Mouse (Mus musculus): ENCODE measurements at regions not wholly inside any gene's neighbourhood (a gene's known extent, or its start where the extent isn't known, plus 50 kb on each side); places are given as distances from the start of the nearest gene placed in this dataset.

DNA sequence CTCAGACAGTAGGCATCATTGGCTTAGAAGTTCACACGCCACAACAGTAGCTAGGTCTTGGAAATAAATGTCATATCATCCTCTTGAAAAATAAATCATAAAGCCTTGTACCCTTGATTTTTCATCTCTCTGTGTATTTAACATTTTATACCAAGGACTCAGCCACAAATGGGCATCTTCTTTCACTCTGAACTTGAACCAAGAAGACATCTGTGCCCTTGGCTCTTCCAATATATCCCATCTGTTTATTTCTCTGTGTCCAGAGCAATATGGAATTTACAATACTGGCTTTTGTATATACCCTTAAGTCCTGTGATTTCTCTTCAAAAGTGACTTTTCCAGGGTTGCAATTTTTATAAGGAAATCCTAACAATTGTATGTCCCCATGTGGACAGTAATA is 222.7 kb downstream of the Tox3 start:
- H3K4me3 ChIP-seq (ENCODE audit: low read depth, low read length), result no peak overlapping the region
- no peak overlapping the region for H3K27ac ChIP-seq (replicated peaks; ENCODE audit: low read depth, low read length)
- H3K27me3 ChIP-seq (ENCODE audit: control insufficient read depth, insufficient read depth, low read length), result no peaks in the 10 kb centered on the region
- no peaks in the 10 kb centered on the region for H3K36me3 ChIP-seq (ENCODE audit: control insufficient read depth, insufficient read depth, low read length)
- no peaks in the 10 kb centered on the region for H3K4me1 ChIP-seq (ENCODE audit: control insufficient read depth, insufficient read depth, low read length)
- no peak overlapping the region for H3K4me2 ChIP-seq (ENCODE audit: low read depth, severe bottlenecking)
- 94% methylated on average over 1 of the region's 1 CpGs for WGBS
- no peak overlapping the region for H3K9ac ChIP-seq (ENCODE audit: low read length)
- DNase-seq (ENCODE audit: low spot score), result no peak
- no peak for ATAC-seq (ENCODE audit: insufficient number of reproducible peaks, low FRiP score, low TSS enrichment, low read depth)
- no peaks in the 10 kb centered on the region for H3K9me3 ChIP-seq (ENCODE audit: control insufficient read depth, low read length)

DNA sequence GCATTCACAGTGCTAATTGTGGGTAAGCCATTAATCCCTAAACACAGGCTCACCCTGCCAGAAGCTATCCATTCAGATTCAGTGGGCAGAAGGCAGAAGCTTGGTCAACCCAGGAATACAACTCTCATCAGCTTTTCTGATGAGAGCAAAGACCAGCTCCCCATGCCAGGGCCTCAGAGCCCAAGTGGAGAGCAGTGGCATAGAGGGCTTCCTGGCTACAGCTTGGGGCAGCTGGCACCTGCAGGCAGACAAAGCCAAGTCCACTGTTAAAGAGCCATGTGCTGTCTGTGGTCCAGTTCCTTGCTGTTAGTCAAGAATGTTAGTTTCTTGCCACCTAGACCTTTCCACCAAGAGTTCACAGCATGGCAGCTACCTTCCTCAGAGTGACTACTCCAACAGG is 225.0 kb downstream of the Tox3 start:
- Histone ChIP-seq H3K4me2 (ENCODE audit: low read depth, severe bottlenecking) (no peak overlapping the region), H3K4me1 (ENCODE audit: control insufficient read depth, insufficient read depth, low read length) (no peaks in the 10 kb centered on the region), H3K9ac (ENCODE audit: low read length) (no peak overlapping the region), H3K9me3 (ENCODE audit: control insufficient read depth, low read length) (no peaks in the 10 kb centered on the region), H3K36me3 (ENCODE audit: control insufficient read depth, insufficient read depth, low read length) (no peaks in the 10 kb centered on the region), H3K27me3 (ENCODE audit: control insufficient read depth, insufficient read depth, low read length) (no peaks in the 10 kb centered on the region), H3K27ac (replicated peaks; ENCODE audit: low read depth, low read length) (no peak overlapping the region), H3K4me3 (ENCODE audit: low read depth, low read length) (no peak overlapping the region)
- no peak for DNase-seq (ENCODE audit: low spot score)
- ATAC-seq (ENCODE audit: insufficient number of reproducible peaks, low FRiP score, low TSS enrichment, low read depth), result no peak

DNA sequence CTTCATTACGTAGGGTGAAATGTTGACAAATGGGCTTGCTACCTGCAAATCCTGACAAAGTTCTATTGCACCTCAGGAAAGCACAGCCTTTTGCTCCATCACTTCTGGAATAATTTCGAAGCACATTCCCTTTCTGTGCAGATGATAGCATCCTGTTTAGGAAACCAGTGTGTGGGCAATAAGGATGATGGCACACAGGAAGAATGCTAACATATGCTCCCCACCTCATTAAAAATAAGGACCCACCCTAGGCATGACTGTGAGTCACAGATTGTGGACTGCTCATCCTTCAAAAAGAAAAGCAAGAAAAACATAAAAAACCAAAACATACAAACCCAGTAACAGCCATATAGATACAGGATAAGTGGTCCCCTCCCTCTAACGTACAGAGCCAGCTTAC is 226.2 kb downstream of the Tox3 start:
- 80% methylated on average over 3 of the region's 3 CpGs for WGBS
- DNase-seq (ENCODE audit: low spot score) (no peak), ATAC-seq (ENCODE audit: insufficient number of reproducible peaks, low FRiP score, low TSS enrichment, low read depth) (no peak)

DNA sequence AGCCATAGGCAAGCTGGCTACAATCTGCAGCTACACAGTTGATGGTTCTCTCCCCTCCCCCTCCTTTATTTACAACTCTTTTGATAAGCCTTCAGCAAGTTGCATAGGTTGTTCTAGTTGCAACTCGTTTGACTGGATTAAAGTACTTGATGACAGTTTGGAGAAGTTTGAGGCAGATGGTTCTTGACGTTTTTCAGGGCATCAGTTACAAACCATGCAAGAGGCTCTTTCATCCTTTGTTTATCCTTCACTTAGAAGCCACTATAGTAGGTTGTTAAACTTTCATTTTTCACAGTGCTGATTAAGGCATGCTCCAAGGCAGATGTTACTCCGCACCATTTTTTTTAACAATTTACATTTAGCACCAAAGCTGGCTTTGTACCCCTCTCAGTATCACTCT is 227.1 kb downstream of the Tox3 start:
- Histone ChIP-seq H3K27ac (replicated peaks; ENCODE audit: low read depth, low read length) (no peak overlapping the region), H3K4me3 (ENCODE audit: low read depth, low read length) (no peak overlapping the region), H3K27me3 (ENCODE audit: control insufficient read depth, insufficient read depth, low read length) (no peaks in the 10 kb centered on the region), H3K36me3 (ENCODE audit: control insufficient read depth, insufficient read depth, low read length) (no peaks in the 10 kb centered on the region), H3K9me3 (ENCODE audit: control insufficient read depth, low read length) (no peaks in the 10 kb centered on the region), H3K9ac (ENCODE audit: low read length) (no peak overlapping the region), H3K4me1 (ENCODE audit: control insufficient read depth, insufficient read depth, low read length) (no peaks in the 10 kb centered on the region), H3K4me2 (ENCODE audit: low read depth, severe bottlenecking) (no peak overlapping the region)
- ATAC-seq (ENCODE audit: insufficient number of reproducible peaks, low FRiP score, low TSS enrichment, low read depth), result no peak
- 21% methylated on average over 3 of the region's 3 CpGs for WGBS
- no peak for DNase-seq (ENCODE audit: low spot score)

More for the DNA sequence above, 226.2 kb downstream of the Tox3 start:
- no peak overlapping the region for H3K4me3 ChIP-seq (ENCODE audit: low read depth, low read length)
- no peaks in the 10 kb centered on the region for H3K4me1 ChIP-seq (ENCODE audit: control insufficient read depth, insufficient read depth, low read length)
- no peaks in the 10 kb centered on the region for H3K9me3 ChIP-seq (ENCODE audit: control insufficient read depth, low read length)
- no peak overlapping the region for H3K4me2 ChIP-seq (ENCODE audit: low read depth, severe bottlenecking)
- no peak overlapping the region for H3K9ac ChIP-seq (ENCODE audit: low read length)
- no peaks in the 10 kb centered on the region for H3K27me3 ChIP-seq (ENCODE audit: control insufficient read depth, insufficient read depth, low read length)
- no peak overlapping the region for H3K27ac ChIP-seq (replicated peaks; ENCODE audit: low read depth, low read length)
- no peaks in the 10 kb centered on the region for H3K36me3 ChIP-seq (ENCODE audit: control insufficient read depth, insufficient read depth, low read length)

DNA sequence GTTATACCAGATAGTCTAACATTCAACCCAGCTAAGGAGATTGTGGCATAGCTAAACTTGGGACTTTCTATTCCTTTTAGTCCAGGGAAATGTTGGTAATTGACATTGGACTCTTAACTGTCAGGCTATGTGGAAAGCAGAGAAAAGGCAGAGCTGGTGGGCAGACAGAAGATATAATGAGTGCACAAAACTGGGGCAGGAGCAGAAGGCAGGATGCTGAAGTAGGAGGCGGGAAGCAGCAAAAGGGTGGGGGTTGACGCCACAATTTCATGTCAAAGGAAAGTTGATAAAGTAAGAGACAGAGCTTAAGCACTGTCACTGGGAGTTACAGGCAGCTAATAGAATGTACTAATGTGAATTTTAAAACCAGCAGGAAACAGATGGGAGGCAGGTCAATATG is 232.7 kb downstream of the Tox3 start:
- WGBS, result 88% methylated on average over 2 of the region's 2 CpGs
- Histone ChIP-seq H3K36me3 (ENCODE audit: control insufficient read depth, insufficient read depth, low read length) (no peaks in the 10 kb centered on the region), H3K27me3 (ENCODE audit: control insufficient read depth, insufficient read depth, low read length) (no peaks in the 10 kb centered on the region), H3K9me3 (ENCODE audit: control insufficient read depth, low read length) (no peaks in the 10 kb centered on the region), H3K4me2 (ENCODE audit: low read depth, severe bottlenecking) (no peak overlapping the region), H3K4me1 (ENCODE audit: control insufficient read depth, insufficient read depth, low read length) (no peaks in the 10 kb centered on the region), H3K27ac (replicated peaks; ENCODE audit: low read depth, low read length) (no peak overlapping the region), H3K4me3 (ENCODE audit: low read depth, low read length) (no peak overlapping the region), H3K9ac (ENCODE audit: low read length) (no peak overlapping the region)
- DNase-seq (ENCODE audit: low spot score) (no peak), ATAC-seq (ENCODE audit: insufficient number of reproducible peaks, low FRiP score, low TSS enrichment, low read depth) (no peak)

DNA sequence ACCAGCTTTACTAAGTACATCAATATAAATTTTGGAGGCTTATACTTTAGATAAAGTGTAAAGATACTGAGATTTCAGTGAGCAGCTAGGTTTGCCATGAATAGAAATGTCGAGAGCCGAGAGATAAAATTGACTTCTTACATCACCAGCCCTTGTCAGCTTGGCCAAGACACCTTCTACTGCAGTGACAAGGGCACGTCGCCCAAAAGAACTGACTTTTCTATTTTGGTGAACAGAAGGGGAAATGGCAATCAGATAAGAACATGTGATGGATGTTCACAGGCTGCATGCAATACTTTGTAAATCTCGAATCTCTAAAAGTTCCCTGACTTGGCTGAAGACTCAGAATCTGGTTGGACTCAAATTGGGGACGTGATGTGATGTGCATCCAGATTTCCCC is 247.6 kb downstream of the Tox3 start:
- 83% methylated on average over 6 of the region's 6 CpGs for WGBS

DNA sequence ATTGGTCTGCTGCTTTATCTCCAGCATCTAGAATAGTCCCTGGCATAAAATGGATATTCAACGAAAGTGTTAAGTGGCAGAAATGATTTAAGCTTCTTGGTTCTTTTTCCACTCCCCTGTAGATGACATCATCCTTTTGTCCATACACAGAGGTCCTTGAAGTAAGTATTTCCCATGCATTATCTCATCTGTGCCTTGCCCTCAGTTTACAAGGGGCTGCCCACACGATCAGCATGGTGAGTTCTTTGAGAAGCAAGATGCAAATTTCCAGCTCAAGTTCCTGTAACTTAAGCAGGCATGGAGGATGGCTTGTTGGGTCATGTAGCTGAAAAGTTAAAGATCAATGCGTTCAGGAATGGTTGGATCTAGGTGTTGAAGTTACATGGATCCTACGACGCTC is 265.5 kb downstream of the Tox3 start:
- Histone ChIP-seq H3K4me1 (ENCODE audit: control insufficient read depth, insufficient read depth, low read length) (no peaks in the 10 kb centered on the region), H3K4me2 (ENCODE audit: low read depth, severe bottlenecking) (no peak overlapping the region), H3K9ac (ENCODE audit: low read length) (no peak overlapping the region), H3K36me3 (ENCODE audit: control insufficient read depth, insufficient read depth, low read length) (no peaks in the 10 kb centered on the region), H3K27me3 (ENCODE audit: control insufficient read depth, insufficient read depth, low read length) (no peaks in the 10 kb centered on the region), H3K4me3 (ENCODE audit: low read depth, low read length) (no peak overlapping the region), H3K27ac (replicated peaks; ENCODE audit: low read depth, low read length) (no peak overlapping the region), H3K9me3 (ENCODE audit: control insufficient read depth, low read length) (no peaks in the 10 kb centered on the region)
- 91% methylated on average over 5 of the region's 5 CpGs for WGBS
- DNase-seq (ENCODE audit: low spot score) (no peak), ATAC-seq (ENCODE audit: insufficient number of reproducible peaks, low FRiP score, low TSS enrichment, low read depth) (no peak)

More for the DNA sequence above, 247.6 kb downstream of the Tox3 start:
- no peaks in the 10 kb centered on the region for H3K9me3 ChIP-seq (ENCODE audit: control insufficient read depth, low read length)
- no peaks in the 10 kb centered on the region for H3K27me3 ChIP-seq (ENCODE audit: control insufficient read depth, insufficient read depth, low read length)
- no peak overlapping the region for H3K4me2 ChIP-seq (ENCODE audit: low read depth, severe bottlenecking)
- no peak for DNase-seq (ENCODE audit: low spot score)
- H3K27ac ChIP-seq (replicated peaks; ENCODE audit: low read depth, low read length), result no peak overlapping the region
- no peak for ATAC-seq (ENCODE audit: insufficient number of reproducible peaks, low FRiP score, low TSS enrichment, low read depth)
- H3K4me1 ChIP-seq (ENCODE audit: control insufficient read depth, insufficient read depth, low read length), result no peaks in the 10 kb centered on the region
- H3K36me3 ChIP-seq (ENCODE audit: control insufficient read depth, insufficient read depth, low read length), result no peaks in the 10 kb centered on the region
- H3K4me3 ChIP-seq (ENCODE audit: low read depth, low read length), result no peak overlapping the region
- H3K9ac ChIP-seq (ENCODE audit: low read length), result no peak overlapping the region

DNA sequence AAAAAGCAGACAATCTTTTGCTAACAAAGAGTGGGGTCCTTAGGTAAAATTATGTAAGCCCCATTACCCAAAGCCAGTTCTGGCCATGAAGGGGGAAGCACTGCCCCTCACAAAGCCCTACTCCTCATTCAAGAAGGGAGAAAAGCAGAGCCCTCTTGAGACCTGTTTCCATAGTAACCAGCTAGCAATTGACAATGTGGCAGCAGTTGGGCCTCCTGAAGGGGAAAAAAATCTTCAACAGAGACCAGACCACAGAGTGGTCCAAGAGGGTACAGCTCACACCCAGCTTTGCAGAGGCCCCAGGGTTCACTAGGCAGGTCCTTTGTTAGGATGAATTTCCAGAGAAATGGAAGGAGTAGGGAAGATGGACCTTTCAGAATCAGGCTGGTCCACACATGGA is 271.8 kb downstream of the Tox3 start:
- H3K4me2 ChIP-seq (ENCODE audit: low read depth, severe bottlenecking), result no peak overlapping the region
- no peak for ATAC-seq (ENCODE audit: insufficient number of reproducible peaks, low FRiP score, low TSS enrichment, low read depth)
- no peaks in the 10 kb centered on the region for H3K9me3 ChIP-seq (ENCODE audit: control insufficient read depth, low read length)
- no peak overlapping the region for H3K4me3 ChIP-seq (ENCODE audit: low read depth, low read length)
- peak; percentile 26 for DNase-seq (ENCODE audit: low spot score)
- no peak overlapping the region for H3K9ac ChIP-seq (ENCODE audit: low read length)
- H3K27ac ChIP-seq (replicated peaks; ENCODE audit: low read depth, low read length), result no peak overlapping the region
- H3K4me1 ChIP-seq (ENCODE audit: control insufficient read depth, insufficient read depth, low read length), result 0 out of 2 replicates have a peak, but pooled peaks cover 4% of the 10 kb centered on the region
- H3K36me3 ChIP-seq (ENCODE audit: control insufficient read depth, insufficient read depth, low read length), result no peaks in the 10 kb centered on the region
- H3K27me3 ChIP-seq (ENCODE audit: control insufficient read depth, insufficient read depth, low read length), result no peaks in the 10 kb centered on the region

DNA sequence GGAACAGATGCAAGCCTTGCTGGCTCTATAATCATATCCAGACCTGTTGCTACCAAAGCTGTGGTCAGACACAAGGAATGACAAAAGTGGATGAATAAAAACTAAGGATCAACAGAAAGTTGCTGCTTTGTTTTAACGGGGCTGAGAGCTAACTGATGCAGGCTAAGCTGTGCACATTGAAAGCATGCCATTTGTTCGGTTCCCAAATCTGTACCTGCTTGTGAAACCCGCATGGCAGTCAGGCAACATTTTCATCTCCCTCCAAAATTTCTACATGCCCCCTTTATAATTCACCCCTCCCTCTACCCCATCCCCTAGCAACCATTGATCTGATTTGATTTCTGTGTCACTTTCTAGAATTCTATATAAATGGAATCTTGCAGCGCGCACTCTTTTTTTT is 272.3 kb downstream of the Tox3 start:
- 71% methylated on average over 5 of the region's 5 CpGs for WGBS
- no peak overlapping the region for H3K9ac ChIP-seq (ENCODE audit: low read length)
- 0 out of 2 replicates have a peak overlapping the region, but pooled peaks have one; percentile 36 for H3K27ac ChIP-seq (replicated peaks; ENCODE audit: low read depth, low read length)
- DNase-seq (ENCODE audit: low spot score) (peak; percentile 39), ATAC-seq (ENCODE audit: insufficient number of reproducible peaks, low FRiP score, low TSS enrichment, low read depth) (no peak)
- no peak overlapping the region for H3K4me3 ChIP-seq (ENCODE audit: low read depth, low read length)
- H3K4me1 ChIP-seq (ENCODE audit: control insufficient read depth, insufficient read depth, low read length), result 0 out of 2 replicates have a peak, but pooled peaks cover 4% of the 10 kb centered on the region
- no peaks in the 10 kb centered on the region for H3K27me3 ChIP-seq (ENCODE audit: control insufficient read depth, insufficient read depth, low read length)
- H3K36me3 ChIP-seq (ENCODE audit: control insufficient read depth, insufficient read depth, low read length), result no peaks in the 10 kb centered on the region
- H3K9me3 ChIP-seq (ENCODE audit: control insufficient read depth, low read length), result no peaks in the 10 kb centered on the region
- no peak overlapping the region for H3K4me2 ChIP-seq (ENCODE audit: low read depth, severe bottlenecking)
